Mouse (Mus musculus) T-helper 17 cell (primary cell): Measurements from ENCODE around the gene Gpr182.
"Not testable (repeated sequence)": the region's sequence is repeated elsewhere in the genome, so short reads cannot be mapped to it uniquely, and the experiment has no call there.

Source experiments
- in situ Hi-C, 2 experiments: fragments of 300-600 bp; cut with MboI, MseI; formaldehyde crosslinking; loops; 1 replicate in 1 of 2; 2 replicates in 1 of 2; pipeline ENCODE4 v1.15.1; 2025; ENCODE audit warnings: high pct_unique_total_duplicates in 2 of 2

Gene Gpr182

GRCm38 (mm10) chr10:127751548-127751947 lies at the start of gene Gpr182:
TSS of gene Gpr182 (minus strand) at chr10:127751732.
- in situ Hi-C loops = loop anchor here in 1 of 2 experiments (10.0 kb wide), 1 partner anchor 817 kb away; no protein-coding TSS in a partner anchor

- in situ Hi-C loops = no loop called here
Observed at GRCm38 (mm10) chr10:127800891-127801290, 49.4 kb upstream of the Gpr182 start, which contains the start of gene Rdh16. TSS of gene Rdh16 (plus strand) at chr10:127801152.

- in situ Hi-C loops = no loop called here
Observed at GRCm38 (mm10) chr10:127799295-127799694, 47.8 kb upstream of the Gpr182 start.

GRCm38 (mm10) chr10:127785411-127785810 lies 33.9 kb upstream of the Gpr182 start:
- in situ Hi-C loops = not testable (repeated sequence)

GRCm38 (mm10) chr10:127782321-127782720 lies 30.8 kb upstream of the Gpr182 start:
- in situ Hi-C loops = not testable (repeated sequence)

- in situ Hi-C loops = no loop called here
Observed at GRCm38 (mm10) chr10:127776011-127776410, 24.5 kb upstream of the Gpr182 start, which contains the start of gene Rdh9. TSS of gene Rdh9 (plus strand) at chr10:127776386.

- in situ Hi-C loops = no loop called here
Observed at GRCm38 (mm10) chr10:127766564-127766963, 15.0 kb upstream of the Gpr182 start.

GRCm38 (mm10) chr10:127763914-127764680 lies 12.6 kb upstream of the Gpr182 start:
- in situ Hi-C loops = no loop called here

- in situ Hi-C loops = not testable (repeated sequence)
Observed at GRCm38 (mm10) chr10:127762926-127763325, 11.4 kb upstream of the Gpr182 start.

- in situ Hi-C loops = loop anchor here in 1 of 2 experiments (10.0 kb wide), 1 partner anchor 825 kb away; no protein-coding TSS in a partner anchor
Observed at GRCm38 (mm10) chr10:127759181-127760110, 7.9 kb upstream of the Gpr182 start, which contains the start of the genes Rdh1 and Rdh16f1. TSS of gene Rdh1 (plus strand) at chr10:127759721. TSS of gene Rdh16f1 (plus strand) at chr10:127759787.

- in situ Hi-C loops = loop anchor here in 1 of 2 experiments (10.0 kb wide), 1 partner anchor 821 kb away; no protein-coding TSS in a partner anchor
Observed at GRCm38 (mm10) chr10:127755770-127756468, 4.4 kb upstream of the Gpr182 start.

GRCm38 (mm10) chr10:127755246-127755645 lies 3.7 kb upstream of the Gpr182 start:
- in situ Hi-C loops = loop anchor here in 1 of 2 experiments (10.0 kb wide), 1 partner anchor 820 kb away; no protein-coding TSS in a partner anchor

- in situ Hi-C loops = loop anchor here in 1 of 2 experiments (10.0 kb wide), 1 partner anchor 820 kb away; no protein-coding TSS in a partner anchor
Observed at GRCm38 (mm10) chr10:127754566-127755166, 3.1 kb upstream of the Gpr182 start.

GRCm38 (mm10) chr10:127750136-127750777 lies 1.3 kb downstream of the Gpr182 start:
- in situ Hi-C loops = loop anchor here in 1 of 2 experiments (10.0 kb wide), 1 partner anchor 815 kb away; no protein-coding TSS in a partner anchor

- in situ Hi-C loops = no loop called here
Observed at GRCm38 (mm10) chr10:127748847-127749612, 2.5 kb downstream of the Gpr182 start.

GRCm38 (mm10) chr10:127747254-127747653 lies 4.3 kb downstream of the Gpr182 start:
- in situ Hi-C loops = no loop called here

GRCm38 (mm10) chr10:127745886-127746285 lies 5.6 kb downstream of the Gpr182 start:
- in situ Hi-C loops = no loop called here

- in situ Hi-C loops = loop anchor here in 1 of 2 experiments (5.0 kb wide), 2 partner anchors 67 to 102 kb away; partner anchors contain the start of gene Stat6
Observed at GRCm38 (mm10) chr10:127744661-127745060, 6.9 kb downstream of the Gpr182 start.

- in situ Hi-C loops = loop anchor here in 1 of 2 experiments (5.0 kb wide), 2 partner anchors 62 to 97 kb away; partner anchors contain the start of gene Stat6
Observed at GRCm38 (mm10) chr10:127739661-127740161, 11.8 kb downstream of the Gpr182 start.
